Mouse (Mus musculus): Measurements from ENCODE around the gene Tube1.
"Not testable (repeated sequence)": the region's sequence is repeated elsewhere in the genome, so short reads cannot be mapped to it uniquely, and the experiment has no call there.

The Tube1 gene

GRCm38 (mm10) chr10:39169642-39170041, 35.9 kb downstream of the Tube1 start:
- DNase-seq (ENCODE audit: low read depth) = no peak

- DNase-seq (ENCODE audit: low read depth) = peak; percentile 92
These were observed 36.4 kb downstream of the Tube1 start for GRCm38 (mm10) chr10:39170181-39170580.

GRCm38 (mm10) chr10:39170706-39171105, 36.9 kb downstream of the Tube1 start:
- no peak for DNase-seq (ENCODE audit: low read depth)

- DNase-seq (ENCODE audit: low read depth) = peak; percentile 97
These were observed 37.4 kb downstream of the Tube1 start for GRCm38 (mm10) chr10:39171134-39171533.

DNA sequence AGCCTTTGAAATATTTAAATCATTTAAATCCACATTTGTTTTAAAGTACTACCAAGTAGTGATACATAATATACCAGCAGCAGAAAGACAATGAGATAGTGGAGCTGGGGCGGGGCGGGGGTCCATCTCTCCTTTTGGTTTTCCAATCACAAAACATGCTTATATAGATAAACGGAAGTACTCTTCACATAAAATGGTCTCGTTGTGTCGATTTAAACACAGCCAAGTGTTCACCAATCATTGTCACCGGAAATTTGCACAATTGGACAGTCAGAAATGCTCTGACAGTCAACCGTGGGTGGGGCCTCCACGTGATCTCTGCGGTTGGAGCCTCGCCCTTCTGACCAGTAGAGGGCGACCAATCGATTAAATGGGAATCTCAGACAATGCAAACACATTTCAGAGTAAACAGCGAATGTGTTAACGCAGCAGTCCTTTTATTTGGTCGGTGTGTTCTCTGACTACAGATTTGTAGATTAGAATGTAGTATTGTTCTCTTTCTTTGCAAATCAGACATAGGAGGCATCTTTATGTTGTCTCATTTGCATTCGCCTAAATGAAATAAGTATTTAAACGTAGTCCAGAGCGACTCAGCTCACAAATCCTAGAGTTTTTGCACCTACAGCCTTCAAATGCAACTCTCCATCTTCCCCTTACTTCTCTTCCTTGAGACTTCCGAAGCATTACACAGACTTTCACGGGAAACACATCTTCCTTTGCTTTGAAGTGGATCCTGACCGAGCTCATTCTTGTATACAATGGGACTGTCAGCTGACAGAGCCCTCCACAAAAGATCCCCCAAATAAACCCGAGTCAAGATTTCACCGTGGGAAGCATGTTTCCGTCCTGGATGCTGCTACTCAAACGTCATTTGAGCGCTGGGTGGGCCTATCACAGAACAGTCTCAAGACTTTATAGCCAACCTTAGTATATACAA, 38.1 kb downstream of the Tube1 start:
- DNase-seq (ENCODE audit: low read depth) = peak; percentile 96

GRCm38 (mm10) chr10:39172540-39172931, 38.8 kb downstream of the Tube1 start:
- DNase-seq (ENCODE audit: low read depth) = no peak

DNA sequence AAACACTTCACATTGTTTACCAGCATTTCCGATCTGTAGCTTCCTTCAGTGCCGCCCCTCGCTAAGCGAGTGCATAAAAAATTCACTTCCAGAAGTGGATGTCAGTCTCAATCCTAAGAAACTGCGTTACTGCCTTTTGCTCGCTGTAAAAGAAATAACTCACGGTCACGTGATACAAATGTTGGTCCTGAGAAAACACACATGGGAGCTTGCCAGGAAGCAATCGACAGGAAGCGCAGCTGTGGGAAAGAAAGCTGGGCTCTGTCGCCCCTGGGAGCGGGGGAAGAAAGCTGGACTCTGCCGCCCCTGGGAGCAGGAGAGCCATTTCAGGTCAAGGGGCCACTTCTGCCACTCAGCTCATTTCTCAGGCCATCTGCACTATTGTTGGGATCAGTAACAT, 39.3 kb downstream of the Tube1 start:
- DNase-seq (ENCODE audit: low read depth) = no peak

- DNase-seq (ENCODE audit: low read depth) = no peak
These were observed 43.2 kb downstream of the Tube1 start for GRCm38 (mm10) chr10:39176981-39177380.

- no peak for DNase-seq (ENCODE audit: low read depth)
These were observed 51.2 kb downstream of the Tube1 start for GRCm38 (mm10) chr10:39184864-39185544.

GRCm38 (mm10) chr10:39185545-39185906, 51.8 kb downstream of the Tube1 start:
- DNase-seq (ENCODE audit: low read depth) = no peak

DNA sequence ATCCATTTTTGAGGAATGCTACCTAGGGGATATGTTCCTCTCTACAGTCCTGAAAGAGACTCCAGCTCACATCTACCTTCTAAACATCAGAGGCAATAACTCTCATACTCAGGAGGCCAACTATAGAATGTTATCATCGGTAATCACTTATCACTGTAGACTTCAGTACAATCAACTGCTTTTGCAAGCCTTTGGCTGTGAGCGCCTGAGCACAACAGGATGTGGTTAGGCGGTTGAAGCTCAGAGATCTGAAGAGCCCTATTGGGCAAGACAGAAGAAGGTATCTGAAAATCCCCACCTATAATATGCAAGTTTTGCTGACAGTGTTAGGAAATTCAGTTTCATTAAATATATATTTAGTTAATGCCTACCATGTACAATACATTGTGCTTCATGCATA, 58.9 kb downstream of the Tube1 start:
- peak; percentile 91 for DNase-seq (ENCODE audit: low read depth)

GRCm38 (mm10) chr10:39198216-39198615, 64.4 kb downstream of the Tube1 start:
- not testable (repeated sequence) for DNase-seq (ENCODE audit: low read depth)

Measured in naive thymus-derived CD4-positive, alpha-beta T cell, adult 2 months (primary cell).